Mouse (Mus musculus) C2C12 (cell line): ENCODE results near the gene Ak8.

Experiments
- CEBPB ChIP-seq: IDR thresholded peaks from one replicate; pipeline ENCODE4 v1.6.1; 2011; ENCODE audit warnings: low read depth, mild to moderate bottlenecking, control low read depth, moderate library complexity
- CTCF ChIP-seq: IDR thresholded peaks from one replicate; pipeline ENCODE4 v1.5.1; 2011; ENCODE audit not compliant: control insufficient read depth, insufficient read depth, insufficient read length
- FOSL1 ChIP-seq: IDR thresholded peaks from one replicate; pipeline ENCODE4 v1.8.0; 2011; ENCODE audit warnings: mild to moderate bottlenecking, low read length; ENCODE audit not compliant: poor library complexity, insufficient read depth, severe bottlenecking
- MYOG ChIP-seq: IDR thresholded peaks from one replicate; pipeline ENCODE4 v1.6.1; 2011; ENCODE audit not compliant: control insufficient read depth, insufficient read length; ENCODE audit errors: extremely low read depth

DNA sequence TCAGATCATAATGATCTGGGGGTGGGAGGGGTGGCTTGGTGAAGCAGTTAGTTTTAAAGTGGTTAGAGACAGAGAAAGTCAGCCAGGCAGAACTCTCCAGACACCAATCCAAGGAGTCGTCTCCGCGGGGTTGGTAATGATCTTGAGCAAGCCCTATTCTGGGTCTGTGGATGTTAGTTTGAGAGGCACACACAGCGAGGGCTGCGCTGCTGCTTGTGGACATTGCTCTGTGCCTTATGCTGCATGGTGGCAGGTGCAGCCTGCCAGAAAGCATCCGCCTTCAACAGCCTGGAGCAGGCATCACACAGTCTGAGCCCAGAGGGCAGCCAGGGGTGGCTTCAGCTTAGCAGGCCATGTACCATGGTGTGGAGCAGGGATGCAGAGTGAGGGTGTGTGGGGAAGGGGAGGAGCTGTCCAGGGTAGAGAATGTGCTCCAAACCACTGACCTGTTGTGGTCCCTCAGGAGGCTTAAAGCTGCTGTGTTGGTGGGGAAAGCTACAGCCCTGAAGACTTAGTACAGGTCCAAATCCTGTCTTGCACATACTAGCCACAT lies 87.2 kb downstream of the Ak8 start:
- no peak for TF ChIP-seq CTCF
- no peak for TF ChIP-seq CEBPB
- TF ChIP-seq MYOG, result no peak
- no peak for TF ChIP-seq FOSL1
